Mouse (Mus musculus): ENCODE measurements at regions not wholly inside any gene's neighbourhood (a gene's known extent, or its start where the extent isn't known, plus 50 kb on each side); places are given as distances from the start of the nearest gene placed in this dataset.

DNA sequence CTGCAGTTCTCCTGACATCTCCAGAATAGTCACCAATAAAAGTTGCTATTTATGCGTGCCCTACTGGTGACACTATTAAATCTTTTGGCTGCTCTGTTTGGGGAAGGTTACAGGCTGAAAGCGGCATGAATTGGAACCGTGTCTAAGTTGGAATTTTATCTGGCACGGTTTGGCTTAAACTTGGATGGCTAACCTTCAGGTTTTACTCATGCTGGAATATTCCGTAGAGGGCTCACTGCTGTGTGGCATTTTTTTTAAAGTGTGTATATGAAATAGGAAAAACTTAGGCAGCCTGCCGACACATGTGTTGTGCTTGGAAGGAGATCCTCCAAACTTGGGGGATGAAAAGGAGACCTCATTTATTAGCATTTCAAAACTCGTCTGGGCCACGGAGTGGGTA is 489.0 kb upstream of the Mgmt start:
- Histone ChIP-seq H3K4me2 (ENCODE audit: low read depth, low read length) (no peak overlapping the region), H3K36me3 (ENCODE audit: insufficient read depth, low read length) (no peaks in the 10 kb centered on the region)
- no peak for ATAC-seq

DNA sequence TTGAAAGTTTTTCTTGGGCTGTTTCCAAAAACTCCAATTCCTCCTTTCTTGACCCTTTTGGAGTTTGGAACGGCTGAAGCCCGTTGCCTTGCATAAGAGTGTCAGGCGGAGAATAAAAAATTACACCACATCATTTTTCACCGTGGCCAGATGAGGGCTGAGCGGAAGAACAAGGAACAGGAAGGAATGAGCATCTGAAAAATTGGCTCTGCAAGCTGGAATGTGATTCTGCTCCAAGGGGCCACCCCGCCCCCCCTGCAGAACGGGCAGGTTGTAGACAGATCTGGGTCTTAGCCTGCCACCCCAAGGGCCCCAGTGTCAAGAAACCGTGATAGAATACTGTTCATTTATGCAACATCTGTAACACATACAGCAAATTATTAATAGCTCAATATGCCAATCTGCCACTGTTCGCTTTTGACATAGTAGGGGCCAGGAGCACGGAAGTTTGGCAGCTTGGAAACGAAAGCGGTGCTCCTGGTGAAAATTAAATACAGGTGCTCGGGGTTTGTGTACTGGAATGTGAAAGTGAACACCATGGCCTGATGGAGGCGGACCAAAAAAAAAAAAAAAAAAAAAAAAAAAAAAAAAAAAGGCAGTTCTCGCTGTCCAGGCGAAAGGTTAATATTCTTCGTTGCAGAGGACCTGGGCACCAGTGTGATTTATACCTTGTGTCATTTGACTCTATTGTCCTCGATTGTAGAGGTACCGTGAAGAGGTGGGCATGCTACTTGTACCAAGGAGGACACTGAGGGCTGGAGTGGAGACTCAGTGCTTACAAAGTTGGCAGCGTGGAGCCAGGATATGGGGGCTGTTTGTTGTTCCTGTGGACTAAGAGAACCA is 487.9 kb upstream of the Mgmt start:
- Histone ChIP-seq H3K27me3 (ENCODE audit: insufficient read depth, low read length) (no peaks in the 10 kb centered on the region), H3K9ac (replicated peaks; ENCODE audit: low read length) (no peak overlapping the region), H3K36me3 (ENCODE audit: insufficient read depth, low read length) (no peaks in the 10 kb centered on the region), H3K9me3 (ENCODE audit: low read length) (no peaks in the 10 kb centered on the region), H3K27ac (no peak overlapping the region), H3K4me2 (ENCODE audit: low read depth, low read length) (no peak overlapping the region), H3K4me3 (ENCODE audit: low read length) (no peak overlapping the region), H3K4me1 (ENCODE audit: insufficient read depth, low read length) (no peaks in the 10 kb centered on the region)
- peak; percentile 25 for DNase-seq (ENCODE audit: low spot score)
- ATAC-seq: no peak
- no peak for TF ChIP-seq CTCF (IDR thresholded peaks at IDR 0.05; ENCODE audit: low read depth)
- WGBS: 63% methylated on average over 20 of the region's 20 CpGs

More for the DNA sequence above, 489.0 kb upstream of the Mgmt start:
- Histone ChIP-seq H3K4me3 (ENCODE audit: low read length) (no peak overlapping the region), H3K9me3 (ENCODE audit: low read length) (no peaks in the 10 kb centered on the region), H3K27me3 (ENCODE audit: insufficient read depth, low read length) (no peaks in the 10 kb centered on the region), H3K4me1 (ENCODE audit: insufficient read depth, low read length) (no peaks in the 10 kb centered on the region), H3K9ac (replicated peaks; ENCODE audit: low read length) (no peak overlapping the region), H3K27ac (no peak overlapping the region)
- DNase-seq (ENCODE audit: low spot score): no peak
- TF ChIP-seq CTCF (IDR thresholded peaks at IDR 0.05; ENCODE audit: low read depth): no peak
- 45% methylated on average over 8 of the region's 8 CpGs for WGBS

DNA sequence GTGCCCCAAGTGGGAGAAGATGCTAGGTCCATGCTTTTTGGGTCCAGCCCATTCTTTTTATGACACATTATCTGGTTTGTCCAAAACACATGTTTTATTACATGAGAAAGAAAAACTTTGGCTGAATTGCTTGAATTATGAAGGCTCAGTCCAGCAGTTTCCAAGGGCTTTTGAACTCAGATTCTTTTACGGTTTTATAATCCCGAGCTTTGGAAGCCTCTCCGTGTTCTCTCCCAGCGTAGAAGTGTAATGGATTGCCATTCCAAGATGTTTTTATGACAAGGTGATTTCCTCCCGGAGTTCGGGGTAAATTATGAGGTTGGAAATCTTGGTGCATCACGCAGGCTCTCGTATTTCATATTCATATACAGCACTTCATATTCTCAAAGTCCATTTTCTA is 479.6 kb upstream of the Mgmt start:
- WGBS: 91% methylated on average over 8 of the region's 8 CpGs
- no peak for TF ChIP-seq CTCF (IDR thresholded peaks at IDR 0.05; ENCODE audit: low read depth)
- ATAC-seq (no peak), DNase-seq (ENCODE audit: low spot score) (no peak)
- no peak overlapping the region for H3K4me3 ChIP-seq (ENCODE audit: low read length)
- no peaks in the 10 kb centered on the region for H3K4me1 ChIP-seq (ENCODE audit: insufficient read depth, low read length)
- no peak overlapping the region for H3K9ac ChIP-seq (replicated peaks; ENCODE audit: low read length)
- H3K27ac ChIP-seq: no peak overlapping the region
- H3K4me2 ChIP-seq (ENCODE audit: low read depth, low read length): no peak overlapping the region
- no peaks in the 10 kb centered on the region for H3K27me3 ChIP-seq (ENCODE audit: insufficient read depth, low read length)
- no peaks in the 10 kb centered on the region for H3K9me3 ChIP-seq (ENCODE audit: low read length)
- no peaks in the 10 kb centered on the region for H3K36me3 ChIP-seq (ENCODE audit: insufficient read depth, low read length)

DNA sequence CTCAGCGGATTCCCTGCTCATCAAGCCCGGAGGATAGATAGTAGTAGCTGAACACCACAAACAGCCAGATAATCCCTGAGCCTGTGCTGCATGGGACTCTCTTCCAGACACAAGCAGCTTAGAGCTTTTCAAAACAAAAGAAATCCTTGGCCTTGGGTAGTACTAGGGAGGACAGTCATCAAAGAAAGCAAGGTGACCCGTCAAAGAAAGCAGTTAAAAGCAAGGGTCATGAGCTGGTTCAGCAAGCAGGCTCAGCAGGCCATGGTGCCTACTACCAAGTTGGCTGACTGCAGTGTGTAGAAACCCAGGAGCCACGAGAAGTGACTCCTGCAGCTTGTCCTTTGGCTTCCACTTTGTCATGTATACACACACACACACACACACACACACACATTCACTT is 477.1 kb upstream of the Mgmt start:
- Histone ChIP-seq H3K27ac (no peak overlapping the region), H3K4me3 (ENCODE audit: low read length) (no peak overlapping the region), H3K9ac (replicated peaks; ENCODE audit: low read length) (no peak overlapping the region), H3K27me3 (ENCODE audit: insufficient read depth, low read length) (no peaks in the 10 kb centered on the region), H3K9me3 (ENCODE audit: low read length) (no peaks in the 10 kb centered on the region), H3K4me1 (ENCODE audit: insufficient read depth, low read length) (no peaks in the 10 kb centered on the region), H3K4me2 (ENCODE audit: low read depth, low read length) (no peak overlapping the region), H3K36me3 (ENCODE audit: insufficient read depth, low read length) (no peaks in the 10 kb centered on the region)
- 52% methylated on average over 4 of the region's 4 CpGs for WGBS
- ATAC-seq: no peak
- no peak for TF ChIP-seq CTCF (IDR thresholded peaks at IDR 0.05; ENCODE audit: low read depth)
- DNase-seq (ENCODE audit: low spot score): no peak

DNA sequence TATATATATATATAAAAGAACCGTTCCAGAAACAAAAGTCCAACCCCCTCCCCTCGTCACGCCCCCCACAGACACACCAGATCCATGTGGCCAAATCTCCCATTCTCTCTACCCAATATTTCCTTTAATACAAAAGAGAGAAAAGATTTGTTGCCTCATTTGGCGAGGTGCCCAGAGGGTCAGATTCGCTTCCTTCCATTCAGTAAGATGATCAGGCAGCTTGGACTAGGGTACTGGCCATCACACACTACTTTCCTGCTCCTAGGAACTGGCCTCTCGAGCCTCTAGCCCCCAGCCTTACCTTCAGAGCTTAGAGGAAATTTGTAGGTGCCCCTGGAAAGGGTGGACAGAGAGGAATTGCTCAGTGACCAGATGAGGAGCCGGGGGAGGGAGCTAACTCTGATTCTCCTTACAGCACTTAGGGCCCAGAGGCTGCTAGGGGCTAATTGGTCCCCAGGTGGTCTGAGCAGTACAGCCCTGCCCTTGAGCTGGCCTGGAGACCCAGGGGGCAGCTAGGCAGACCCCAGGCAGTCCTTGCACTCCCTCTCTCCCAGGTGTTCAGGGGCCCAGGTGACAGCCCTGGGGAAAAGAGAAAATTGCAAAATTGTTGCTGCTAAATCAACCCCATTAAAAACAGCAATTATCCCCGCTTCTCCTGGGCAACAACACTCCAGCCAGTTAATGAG is 470.4 kb upstream of the Mgmt start:
- ATAC-seq (no peak), DNase-seq (ENCODE audit: low spot score) (no peak)
- H3K9me3 ChIP-seq (ENCODE audit: low read length): no peaks in the 10 kb centered on the region
- TF ChIP-seq CTCF (IDR thresholded peaks at IDR 0.05; ENCODE audit: low read depth): no peak
- H3K4me1 ChIP-seq (ENCODE audit: insufficient read depth, low read length): no peaks in the 10 kb centered on the region
- no peak overlapping the region for H3K4me3 ChIP-seq (ENCODE audit: low read length)
- no peak overlapping the region for H3K27ac ChIP-seq
- no peaks in the 10 kb centered on the region for H3K27me3 ChIP-seq (ENCODE audit: insufficient read depth, low read length)
- H3K4me2 ChIP-seq (ENCODE audit: low read depth, low read length): no peak overlapping the region
- 58% methylated on average over 8 of the region's 8 CpGs for WGBS
- H3K36me3 ChIP-seq (ENCODE audit: insufficient read depth, low read length): no peaks in the 10 kb centered on the region
- no peak overlapping the region for H3K9ac ChIP-seq (replicated peaks; ENCODE audit: low read length)

DNA sequence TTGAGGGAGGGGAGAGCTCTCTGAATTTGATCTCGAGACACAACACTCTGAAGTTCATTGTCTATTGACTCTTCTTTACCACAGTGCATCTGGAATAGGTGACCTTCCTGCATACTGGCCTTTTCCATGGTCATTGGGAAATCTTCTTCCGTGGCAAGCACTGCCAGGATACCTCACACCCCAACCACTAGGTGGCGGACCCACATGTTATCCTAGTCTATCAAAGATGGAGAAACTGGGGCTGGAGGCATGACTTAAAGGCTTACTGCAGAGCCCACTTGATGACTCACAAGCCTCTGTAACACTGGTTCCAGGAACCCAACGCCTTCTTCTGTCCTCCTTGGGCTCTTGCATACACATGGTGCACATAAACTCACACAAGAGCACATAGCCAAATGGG is 467.2 kb upstream of the Mgmt start:
- no peak overlapping the region for H3K4me3 ChIP-seq (ENCODE audit: low read length)
- no peak overlapping the region for H3K4me2 ChIP-seq (ENCODE audit: low read depth, low read length)
- no peak overlapping the region for H3K9ac ChIP-seq (replicated peaks; ENCODE audit: low read length)
- no peak overlapping the region for H3K27ac ChIP-seq
- peak; percentile 44 for TF ChIP-seq CTCF (IDR thresholded peaks at IDR 0.05; ENCODE audit: low read depth)
- ATAC-seq: no peak
- no peaks in the 10 kb centered on the region for H3K9me3 ChIP-seq (ENCODE audit: low read length)
- H3K36me3 ChIP-seq (ENCODE audit: insufficient read depth, low read length): no peaks in the 10 kb centered on the region
- H3K4me1 ChIP-seq (ENCODE audit: insufficient read depth, low read length): peaks cover 5% of the 10 kb centered on the region
- no peak for DNase-seq (ENCODE audit: low spot score)
- H3K27me3 ChIP-seq (ENCODE audit: insufficient read depth, low read length): no peaks in the 10 kb centered on the region
- WGBS: 69% methylated on average over 4 of the region's 4 CpGs

Measured in hindbrain, postnatal 0 days (tissue).